Mouse (Mus musculus): Measurements from ENCODE around the gene Sv2a.
"Not testable (repeated sequence)": the region's sequence is repeated elsewhere in the genome, so short reads cannot be mapped to it uniquely, and the experiment has no call there.

DNA sequence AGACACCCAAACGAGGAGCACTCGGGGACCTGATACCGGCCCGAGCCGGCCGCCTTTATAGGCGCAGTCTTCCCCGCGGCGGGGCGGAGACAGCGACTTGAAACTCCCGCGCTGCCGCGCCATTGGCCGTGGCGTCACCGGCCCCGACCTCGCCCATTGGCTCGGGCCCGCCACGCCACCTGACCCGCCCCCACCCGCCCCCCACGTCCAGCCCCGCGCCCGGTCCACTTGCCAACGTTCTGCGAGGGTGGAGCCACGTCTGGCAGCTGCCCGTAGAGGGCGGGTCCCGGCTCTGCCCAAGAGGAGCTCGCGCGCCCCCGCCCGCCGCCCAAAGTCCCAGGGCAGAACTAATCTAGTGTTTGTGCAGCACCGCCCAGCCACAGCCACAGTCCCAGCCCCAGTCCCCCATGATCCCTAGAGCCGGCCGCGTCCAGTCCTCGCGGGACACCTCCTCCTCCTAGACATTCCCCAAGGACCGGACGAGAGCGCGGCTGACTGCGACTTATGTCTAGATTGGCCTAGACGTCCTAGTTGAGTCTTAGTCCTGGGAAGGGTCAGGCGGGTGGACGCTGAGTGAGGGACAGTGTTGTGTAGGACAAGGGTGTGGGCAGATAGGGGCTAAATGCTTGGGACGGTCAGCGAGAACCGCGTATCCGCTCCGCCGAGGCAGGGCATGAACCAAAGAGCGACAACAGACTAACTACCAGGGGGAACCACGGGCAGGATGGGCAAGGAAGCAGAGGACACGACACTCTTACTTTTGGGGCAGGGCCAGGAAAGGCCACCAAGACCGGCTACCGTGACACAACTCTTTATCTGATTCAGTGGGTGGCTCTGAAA is 58.2 kb downstream of the Sv2a start, which contains the start of gene Hist2h3c2:
- not testable (repeated sequence) for TF ChIP-seq CTCF, EP300 (IDR thresholded peaks at IDR 0.05; ENCODE audit: low read depth)

Measured in liver, embryonic 14.5 days (tissue).